Mouse (Mus musculus) spleen, adult 2 months (tissue): ENCODE measurements around the gene Il11ra1. TPM values are rescaled to one million over a fixed set of nuclear protein-coding genes. Genes with fewer than 3 reads are reported as not detected.

ENCODE experiments used
- DNase-seq, 2 experiments: peaks; one replicate each; pipeline versions ENCODE4 v3.0.0 to v3.0.0-alpha.2; 2012 to 2021; ENCODE audit warnings: low spot score in 2 of 2, low read depth in 1 of 2
- H3K27ac ChIP-seq: fragments of 200-500 bp; 2 replicates; pipeline ENCODE4 v1.5.1; 2012; ENCODE audit warnings: low read length, inconsistent platforms; ENCODE audit not compliant: insufficient read depth
- H3K27me3 ChIP-seq: fragments of 200-500 bp; 2 replicates; pipeline ENCODE4 v1.6.1; 2012; ENCODE audit warnings: mild to moderate bottlenecking, moderate library complexity, low read length, inconsistent platforms; ENCODE audit not compliant: control insufficient read depth, insufficient read depth
- H3K36me3 ChIP-seq: fragments of 200-500 bp; 2 replicates; pipeline ENCODE4 v1.6.1; 2012; ENCODE audit warnings: mild to moderate bottlenecking, low read length, inconsistent platforms; ENCODE audit not compliant: control insufficient read depth, insufficient read depth
- H3K4me1 ChIP-seq: fragments of 200-500 bp; 2 replicates; pipeline ENCODE4 v1.6.1; 2011; ENCODE audit warnings: inconsistent platforms; ENCODE audit not compliant: control insufficient read depth, insufficient read depth, insufficient read length
- H3K4me3 ChIP-seq: fragments of 200-500 bp; 2 replicates; pipeline ENCODE4 v1.5.1; 2011; ENCODE audit warnings: mild to moderate bottlenecking, inconsistent platforms; ENCODE audit not compliant: insufficient read depth, insufficient read length; ENCODE audit errors: extremely low read depth
- CTCF ChIP-seq: fragments of 200-500 bp; IDR thresholded peaks from 2 replicates; pipeline ENCODE4 v1.5.1; 2011; ENCODE audit warnings: mild to moderate bottlenecking, inconsistent platforms; ENCODE audit not compliant: insufficient read depth, insufficient read length, insufficient replicate concordance; ENCODE audit errors: extremely low read depth
- POLR2A ChIP-seq: fragments of 200-500 bp; IDR thresholded peaks from 2 replicates; pipeline ENCODE4 v1.6.1; 2011; ENCODE audit warnings: low read depth, low read length, inconsistent platforms
- WGBS: fragments of 180-500 bp; shearing (Covaris S2); methylation state at CpG from one replicate; pipeline ENCODE4 v1.1.7; 2018; 5-methylcytosine and 5-hydroxymethylcytosine counted together
- polyA plus RNA-seq: library from polyadenylated mRNA; depleted of rRNA; stranded (reverse); fragments of >200 nt; gene quantifications from 2 replicates; pipeline ENCODE4 v1.2.3, GENCODE M21; 2012

The Il11ra1 gene
- polyA plus RNA-seq, 1 experiment: 52.1 TPM

DNA sequence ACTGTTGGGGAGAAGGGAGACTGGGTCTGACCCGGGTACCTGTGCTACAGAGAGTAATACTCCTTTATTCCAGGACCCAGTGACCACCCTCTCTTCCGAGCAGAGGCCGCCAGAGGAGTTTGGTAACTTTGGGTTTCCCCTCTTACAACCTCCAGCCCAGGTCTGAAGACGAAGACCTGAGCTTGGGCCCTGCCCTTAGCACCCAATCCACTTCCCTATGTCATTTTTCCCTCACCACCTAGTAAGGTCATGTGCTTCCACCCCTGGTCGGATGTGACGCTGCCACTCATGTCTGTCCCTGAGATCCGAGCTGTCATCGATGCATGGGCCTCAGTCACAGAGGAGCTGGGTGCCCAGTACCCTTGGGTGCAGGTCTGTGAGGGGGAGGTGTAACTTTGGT, 56.7 kb downstream of the Il11ra1 start:
- 72% methylated on average over 8 of the region's 8 CpGs for WGBS
- H3K27me3 ChIP-seq: no peaks in the 10 kb centered on the region
- DNase-seq: no peak
- no peak overlapping the region for H3K27ac ChIP-seq
- TF ChIP-seq CTCF (no peak), POLR2A (no peak)
- peaks cover 7% of the 10 kb centered on the region; the same call in 1 of the 2 replicates for H3K36me3 ChIP-seq
- H3K4me1 ChIP-seq: no peaks in the 10 kb centered on the region; the same call in 1 of the 2 replicates
- peak overlapping the region; percentile 81; the same call in 1 of the 2 replicates for H3K4me3 ChIP-seq

- no peaks in the 10 kb centered on the region; the same call in 1 of the 2 replicates for H3K4me1 ChIP-seq
- H3K4me3 ChIP-seq: no peak overlapping the region
- H3K36me3 ChIP-seq: peaks cover 7% of the 10 kb centered on the region; the same call in 1 of the 2 replicates
- no peak for TF ChIP-seq POLR2A
- no peak for TF ChIP-seq CTCF
- H3K27ac ChIP-seq: no peak overlapping the region
- 97% methylated on average over 13 of the region's 13 CpGs for WGBS
- DNase-seq: no peak
- H3K27me3 ChIP-seq: no peaks in the 10 kb centered on the region
These were observed 57.5 kb downstream of the Il11ra1 start for GRCm38 (mm10) chr4:41757321-41757720.

DNA sequence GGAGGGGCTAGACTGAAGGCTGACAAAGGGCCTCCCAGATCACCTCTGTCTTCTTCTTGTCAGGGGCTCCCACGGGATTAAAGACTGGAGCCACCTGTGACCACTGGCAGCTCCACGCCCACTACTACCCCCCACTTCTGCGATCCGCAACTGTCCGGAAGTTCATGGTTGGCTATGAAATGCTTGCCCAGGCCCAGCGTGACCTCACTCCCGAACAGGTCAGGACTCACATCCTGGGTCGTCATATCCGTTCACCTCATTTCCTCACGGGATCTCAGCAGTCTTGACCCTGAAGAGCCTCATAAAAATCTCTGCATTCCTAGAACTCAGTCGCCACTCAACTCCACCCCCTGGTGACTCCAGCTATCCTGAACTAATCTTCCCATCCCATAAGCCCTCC, 58.2 kb downstream of the Il11ra1 start:
- H3K27me3 ChIP-seq: no peaks in the 10 kb centered on the region
- H3K4me1 ChIP-seq: no peaks in the 10 kb centered on the region; the same call in 1 of the 2 replicates
- H3K36me3 ChIP-seq: peaks cover 7% of the 10 kb centered on the region; the same call in 1 of the 2 replicates
- H3K27ac ChIP-seq: no peak overlapping the region
- no peak overlapping the region for H3K4me3 ChIP-seq
- DNase-seq: no peak
- TF ChIP-seq CTCF (no peak), POLR2A (no peak)
- WGBS: 84% methylated on average over 11 of the region's 11 CpGs

DNA sequence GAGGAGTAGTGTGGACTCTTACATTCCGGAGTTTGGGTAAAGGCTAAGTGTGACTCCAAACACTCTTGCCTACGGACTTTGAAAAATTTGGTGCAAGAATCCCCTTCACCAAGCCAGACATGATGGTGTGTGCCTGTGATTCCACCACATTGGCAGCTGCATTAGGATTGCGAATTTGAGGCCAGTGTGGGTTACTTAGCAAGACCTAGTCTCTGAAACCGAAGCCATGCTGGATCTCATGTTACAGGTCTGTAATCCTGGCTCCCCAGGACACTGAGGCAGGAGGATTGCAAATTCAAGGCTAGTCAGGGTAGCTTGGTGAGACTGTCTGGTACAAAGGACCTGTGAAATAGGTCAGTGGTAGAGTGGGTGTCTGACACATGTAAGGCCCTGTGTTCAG, 58.9 kb downstream of the Il11ra1 start:
- no peaks in the 10 kb centered on the region; the same call in 1 of the 2 replicates for H3K4me1 ChIP-seq
- no peak overlapping the region for H3K27ac ChIP-seq
- H3K4me3 ChIP-seq: no peak overlapping the region
- peaks cover 7% of the 10 kb centered on the region; the same call in 1 of the 2 replicates for H3K36me3 ChIP-seq
- 90% methylated on average over 4 of the region's 4 CpGs for whole genome bisulfite sequencing
- DNase-seq: no peak
- H3K27me3 ChIP-seq: no peaks in the 10 kb centered on the region
- no peak for TF ChIP-seq CTCF
- no peak for TF ChIP-seq POLR2A

- TF ChIP-seq POLR2A (no peak), CTCF (no peak)
- DNase-seq: no peak
- WGBS: 71% methylated on average over 9 of the region's 9 CpGs
- Histone ChIP-seq H3K27me3 (no peaks in the 10 kb centered on the region), H3K36me3 (peaks cover 7% of the 10 kb centered on the region; the same call in 1 of the 2 replicates), H3K4me1 (no peaks in the 10 kb centered on the region; the same call in 1 of the 2 replicates), H3K4me3 (no peak overlapping the region), H3K27ac (no peak overlapping the region)
These were observed 59.4 kb downstream of the Il11ra1 start for GRCm38 (mm10) chr4:41759206-41759605.

- Histone ChIP-seq H3K27me3 (no peaks in the 10 kb centered on the region), H3K4me1 (no peaks in the 10 kb centered on the region; the same call in 1 of the 2 replicates), H3K36me3 (peaks cover 7% of the 10 kb centered on the region; the same call in 1 of the 2 replicates), H3K27ac (peak overlapping the region; percentile 30; the same call in 1 of the 2 replicates), H3K4me3 (no peak overlapping the region)
- TF ChIP-seq CTCF: no peak
- TF ChIP-seq POLR2A: no peak
- no peak for DNase-seq
- WGBS: 69% methylated on average over 6 of the region's 6 CpGs
These were observed 60.0 kb downstream of the Il11ra1 start for GRCm38 (mm10) chr4:41759656-41760287.

GRCm38 (mm10) chr4:41760288-41760721, 60.5 kb downstream of the Il11ra1 start:
- Histone ChIP-seq H3K27ac (peak overlapping the region; percentile 44; the same call in 1 of the 2 replicates), H3K36me3 (peaks cover 7% of the 10 kb centered on the region; the same call in 1 of the 2 replicates), H3K4me3 (peak overlapping the region; percentile 22; the same call in 1 of the 2 replicates), H3K27me3 (no peaks in the 10 kb centered on the region), H3K4me1 (no peaks in the 10 kb centered on the region; the same call in 1 of the 2 replicates)
- TF ChIP-seq CTCF: no peak
- TF ChIP-seq POLR2A: no peak; the same call in 1 of the 2 replicates
- DNase-seq: peak in 1 of 2 experiments; percentile 20
- WGBS: 10% methylated on average over 15 of the region's 15 CpGs
